Mouse (Mus musculus) liver, embryonic 15.5 days (tissue): Measurements from ENCODE around the gene P2ry14. TPM values are rescaled to one million over a fixed set of nuclear protein-coding genes. Genes with fewer than 3 reads are reported as not detected.

ENCODE experiments used
- ATAC-seq: fragments of 200-750 bp; cut with Nextera tagmentation; 2 replicates; pipeline ENCODE4 v1.8.0; 2017; ENCODE audit warnings: moderate number of reproducible peaks, mild to moderate bottlenecking, moderate library complexity; ENCODE audit not compliant: insufficient read depth
- H3K27ac ChIP-seq: fragments of 300-500 bp; sonication (generic); replicated peaks from 2 replicates; pipeline ENCODE4 v1.5.1; 2015; ENCODE audit warnings: mild to moderate bottlenecking, inconsistent platforms
- H3K27me3 ChIP-seq: fragments of 300-500 bp; sonication (generic); 2 replicates; pipeline ENCODE4 v1.6.1; 2015; ENCODE audit warnings: mild to moderate bottlenecking, inconsistent platforms
- H3K36me3 ChIP-seq: fragments of 300-500 bp; sonication (generic); replicated peaks from 2 replicates; pipeline ENCODE4 v1.6.1; 2015; ENCODE audit warnings: moderate library complexity, mild to moderate bottlenecking, inconsistent platforms
- H3K4me1 ChIP-seq: fragments of 300-500 bp; sonication (generic); replicated peaks from 2 replicates; pipeline ENCODE4 v1.6.1; 2015; ENCODE audit warnings: inconsistent platforms
- H3K4me2 ChIP-seq: fragments of 300-500 bp; sonication (generic); 2 replicates; pipeline ENCODE4 v1.6.1; 2015; ENCODE audit warnings: moderate library complexity, mild to moderate bottlenecking, inconsistent platforms
- H3K4me3 ChIP-seq: fragments of 300-500 bp; sonication (generic); replicated peaks from 2 replicates; pipeline ENCODE4 v1.5.1; 2015; ENCODE audit warnings: mild to moderate bottlenecking, inconsistent platforms
- H3K9ac ChIP-seq: fragments of 300-500 bp; sonication (generic); 2 replicates; pipeline ENCODE4 v1.6.1; 2015; ENCODE audit warnings: moderate library complexity, mild to moderate bottlenecking, inconsistent platforms
- H3K9me3 ChIP-seq: fragments of 300-500 bp; sonication (generic); replicated peaks from 2 replicates; pipeline ENCODE4 v1.6.1; 2016; ENCODE audit warnings: inconsistent platforms
- WGBS: fragments of 180-500 bp; shearing (Covaris S2); methylation state at CpG from one replicate; pipeline ENCODE4 v1.1.7; 2015; ENCODE audit warnings: mixed read lengths; ENCODE audit not compliant: insufficient replicate concordance; 5-methylcytosine and 5-hydroxymethylcytosine counted together
- polyA plus RNA-seq: library from polyadenylated mRNA; unstranded; fragments of >200 nt; fragmentation: Nextera tagmentation; extraction: Ambion mirVana; gene quantifications from 2 replicates; pipeline ENCODE4 v1.2.1, GENCODE M21; 2015

The P2ry14 gene
- polyA plus RNA-seq: 6.6 and 7.0 TPM in 2 replicates

- no peaks in the 10 kb centered on the region for H3K36me3 ChIP-seq
- H3K9ac ChIP-seq: no peak within 1 kb of the TSS
- H3K4me3 ChIP-seq: no peak within 1 kb of the TSS
- ATAC-seq: no peak
- no peaks in the 10 kb centered on the region for H3K4me1 ChIP-seq
- H3K4me2 ChIP-seq: no peak within 1 kb of the TSS
- no peak within 1 kb of the TSS for H3K27ac ChIP-seq
- 14% methylated on average over 5 of the region's 5 CpGs for WGBS
- H3K27me3 ChIP-seq: no peaks in the 10 kb centered on the region
- no peaks in the 10 kb centered on the region for H3K9me3 ChIP-seq
Observed at GRCm38 (mm10) chr3:59153424-59153823, at the start of gene P2ry14. TSS of gene P2ry14 (minus strand) at chr3:59153618.

- no peaks in the 10 kb centered on the region for H3K27me3 ChIP-seq
- WGBS: 61% methylated on average over 4 of the region's 4 CpGs
- H3K4me3 ChIP-seq: no peak overlapping the region
- no peaks in the 10 kb centered on the region for H3K4me1 ChIP-seq
- H3K4me2 ChIP-seq: no peak overlapping the region
- no peak for ATAC-seq
- no peak overlapping the region for H3K9ac ChIP-seq
- no peak overlapping the region for H3K27ac ChIP-seq
- H3K9me3 ChIP-seq: no peaks in the 10 kb centered on the region
- no peaks in the 10 kb centered on the region for H3K36me3 ChIP-seq
Observed at GRCm38 (mm10) chr3:59197329-59197948, 44.0 kb upstream of the P2ry14 start.

GRCm38 (mm10) chr3:59194938-59195337, 41.5 kb upstream of the P2ry14 start, which contains the start of gene Gpr87:
TSS of gene Gpr87 (minus strand) at chr3:59195104.
- Histone ChIP-seq H3K4me2 (no peak within 1 kb of the TSS), H3K4me1 (no peaks in the 10 kb centered on the region), H3K4me3 (no peak within 1 kb of the TSS), H3K9ac (no peak within 1 kb of the TSS), H3K27ac (no peak within 1 kb of the TSS), H3K9me3 (no peaks in the 10 kb centered on the region), H3K36me3 (no peaks in the 10 kb centered on the region), H3K27me3 (no peaks in the 10 kb centered on the region)
- ATAC-seq: no peak
- WGBS: 65% methylated on average over 7 of the region's 7 CpGs

GRCm38 (mm10) chr3:59194099-59194498, 40.7 kb upstream of the P2ry14 start:
- Histone ChIP-seq H3K9me3 (no peaks in the 10 kb centered on the region), H3K4me1 (no peaks in the 10 kb centered on the region), H3K4me3 (no peak overlapping the region), H3K4me2 (no peak overlapping the region), H3K27me3 (no peaks in the 10 kb centered on the region), H3K36me3 (no peaks in the 10 kb centered on the region), H3K9ac (no peak overlapping the region), H3K27ac (no peak overlapping the region)
- ATAC-seq: no peak
- 76% methylated on average over 7 of the region's 7 CpGs for WGBS

GRCm38 (mm10) chr3:59191674-59192073, 38.3 kb upstream of the P2ry14 start:
- Histone ChIP-seq H3K9me3 (no peaks in the 10 kb centered on the region), H3K9ac (no peak overlapping the region), H3K36me3 (no peaks in the 10 kb centered on the region), H3K4me1 (no peaks in the 10 kb centered on the region), H3K27ac (no peak overlapping the region), H3K4me2 (no peak overlapping the region), H3K4me3 (no peak overlapping the region), H3K27me3 (no peaks in the 10 kb centered on the region)
- no peak for ATAC-seq
- WGBS: 72% methylated on average over 6 of the region's 6 CpGs

GRCm38 (mm10) chr3:59187336-59187735, 33.9 kb upstream of the P2ry14 start:
- 58% methylated on average over 4 of the region's 4 CpGs for WGBS

GRCm38 (mm10) chr3:59185662-59186061, 32.2 kb upstream of the P2ry14 start:
- Histone ChIP-seq H3K9me3 (no peaks in the 10 kb centered on the region), H3K36me3 (no peaks in the 10 kb centered on the region), H3K27me3 (no peaks in the 10 kb centered on the region), H3K4me3 (no peak overlapping the region), H3K9ac (no peak overlapping the region), H3K4me1 (no peaks in the 10 kb centered on the region), H3K27ac (no peak overlapping the region), H3K4me2 (no peak overlapping the region)
- no peak for ATAC-seq
- WGBS: 68% methylated on average over 4 of the region's 4 CpGs

More at GRCm38 (mm10) chr3:59187336-59187735, 33.9 kb upstream of the P2ry14 start:
- no peaks in the 10 kb centered on the region for H3K4me1 ChIP-seq
- H3K27me3 ChIP-seq: no peaks in the 10 kb centered on the region
- H3K4me2 ChIP-seq: no peak overlapping the region
- H3K4me3 ChIP-seq: no peak overlapping the region
- no peaks in the 10 kb centered on the region for H3K36me3 ChIP-seq
- ATAC-seq: no peak
- no peak overlapping the region for H3K9ac ChIP-seq
- no peak overlapping the region for H3K27ac ChIP-seq
- H3K9me3 ChIP-seq: no peaks in the 10 kb centered on the region

- Histone ChIP-seq H3K36me3 (no peaks in the 10 kb centered on the region), H3K27me3 (no peaks in the 10 kb centered on the region), H3K4me3 (no peak overlapping the region), H3K27ac (no peak overlapping the region), H3K9ac (no peak overlapping the region), H3K9me3 (no peaks in the 10 kb centered on the region), H3K4me1 (peaks cover 6% of the 10 kb centered on the region; the same call in 1 of the 2 replicates), H3K4me2 (no peak overlapping the region)
- no peak for ATAC-seq
Observed at GRCm38 (mm10) chr3:59182129-59182528, 28.7 kb upstream of the P2ry14 start.

GRCm38 (mm10) chr3:59181134-59181533, 27.7 kb upstream of the P2ry14 start:
- Histone ChIP-seq H3K36me3 (no peaks in the 10 kb centered on the region), H3K9ac (no peak overlapping the region), H3K9me3 (no peaks in the 10 kb centered on the region), H3K4me1 (peaks cover 7% of the 10 kb centered on the region; the same call in 1 of the 2 replicates), H3K4me2 (no peak overlapping the region), H3K4me3 (no peak overlapping the region), H3K27me3 (no peaks in the 10 kb centered on the region), H3K27ac (no peak overlapping the region)
- ATAC-seq: no peak
- 60% methylated on average over 5 of the region's 5 CpGs for WGBS

GRCm38 (mm10) chr3:59176871-59177270, 23.5 kb upstream of the P2ry14 start:
- no peak overlapping the region for H3K9ac ChIP-seq
- H3K4me2 ChIP-seq: no peak overlapping the region
- H3K36me3 ChIP-seq: no peaks in the 10 kb centered on the region
- H3K27ac ChIP-seq: no peak overlapping the region
- no peak overlapping the region for H3K4me3 ChIP-seq
- H3K4me1 ChIP-seq: peaks cover 7% of the 10 kb centered on the region; the same call in 1 of the 2 replicates
- no peaks in the 10 kb centered on the region for H3K9me3 ChIP-seq
- no peaks in the 10 kb centered on the region for H3K27me3 ChIP-seq
- ATAC-seq: no peak
- WGBS: 46% methylated on average over 5 of the region's 5 CpGs

GRCm38 (mm10) chr3:59175234-59175633, 21.8 kb upstream of the P2ry14 start:
- Histone ChIP-seq H3K4me2 (no peak overlapping the region), H3K27me3 (no peaks in the 10 kb centered on the region), H3K4me1 (peaks cover 7% of the 10 kb centered on the region; the same call in 1 of the 2 replicates), H3K36me3 (no peaks in the 10 kb centered on the region), H3K4me3 (no peak overlapping the region), H3K27ac (no peak overlapping the region), H3K9ac (no peak overlapping the region), H3K9me3 (no peaks in the 10 kb centered on the region)
- WGBS: 27% methylated on average over 5 of the region's 5 CpGs
- ATAC-seq: no peak
